Mouse (Mus musculus) midbrain, embryonic 12.5 days (tissue): ENCODE data around the gene Ell. TPM values are rescaled to one million over a fixed set of nuclear protein-coding genes. Genes with fewer than 3 reads are reported as not detected.

Experiments used
- ATAC-seq: fragments of 200-750 bp; cut with Nextera tagmentation; 2 replicates; pipeline ENCODE4 v1.8.0; 2017; ENCODE audit warnings: low read depth, moderate TSS enrichment, moderate library complexity; ENCODE audit not compliant: low FRiP score
- H3K27ac ChIP-seq: fragments of 300-500 bp; sonication (generic); replicated peaks from 2 replicates; pipeline ENCODE4 v1.5.1; 2016; ENCODE audit warnings: mild to moderate bottlenecking
- H3K27me3 ChIP-seq: fragments of 300-500 bp; sonication (generic); 2 replicates; pipeline ENCODE4 v1.6.1; 2016; ENCODE audit warnings: mild to moderate bottlenecking
- H3K36me3 ChIP-seq: fragments of 300-500 bp; sonication (generic); 2 replicates; pipeline ENCODE4 v1.6.1; 2016
- H3K4me1 ChIP-seq: fragments of 300-500 bp; sonication (generic); 2 replicates; pipeline ENCODE4 v1.6.1; 2016
- H3K4me2 ChIP-seq: fragments of 300-500 bp; sonication (generic); replicated peaks from 2 replicates; pipeline ENCODE4 v1.6.1; 2016; ENCODE audit warnings: mild to moderate bottlenecking, moderate library complexity
- H3K4me3 ChIP-seq: fragments of 300-500 bp; sonication (generic); 2 replicates; pipeline ENCODE4 v1.5.1; 2016; ENCODE audit warnings: mild to moderate bottlenecking
- H3K9ac ChIP-seq: fragments of 300-500 bp; sonication (generic); replicated peaks from 2 replicates; pipeline ENCODE4 v1.6.1; 2016; ENCODE audit warnings: mild to moderate bottlenecking, moderate library complexity
- H3K9me3 ChIP-seq: fragments of 300-500 bp; sonication (generic); 2 replicates; pipeline ENCODE4 v1.6.1; 2016; ENCODE audit warnings: mild to moderate bottlenecking
- WGBS: fragments of 180-500 bp; shearing (Covaris S2); methylation state at CpG from one replicate; pipeline ENCODE4 v1.1.7; 2016; 5-methylcytosine and 5-hydroxymethylcytosine counted together
- polyA plus RNA-seq: library from polyadenylated mRNA; unstranded; fragments of >200 nt; fragmentation: Nextera tagmentation; extraction: Ambion mirVana; gene quantifications from 2 replicates; pipeline ENCODE4 v1.2.1, GENCODE M21; 2016

Gene Ell
- polyA plus RNA-seq, 1 experiment from 2014 or later: 18.7 TPM

DNA sequence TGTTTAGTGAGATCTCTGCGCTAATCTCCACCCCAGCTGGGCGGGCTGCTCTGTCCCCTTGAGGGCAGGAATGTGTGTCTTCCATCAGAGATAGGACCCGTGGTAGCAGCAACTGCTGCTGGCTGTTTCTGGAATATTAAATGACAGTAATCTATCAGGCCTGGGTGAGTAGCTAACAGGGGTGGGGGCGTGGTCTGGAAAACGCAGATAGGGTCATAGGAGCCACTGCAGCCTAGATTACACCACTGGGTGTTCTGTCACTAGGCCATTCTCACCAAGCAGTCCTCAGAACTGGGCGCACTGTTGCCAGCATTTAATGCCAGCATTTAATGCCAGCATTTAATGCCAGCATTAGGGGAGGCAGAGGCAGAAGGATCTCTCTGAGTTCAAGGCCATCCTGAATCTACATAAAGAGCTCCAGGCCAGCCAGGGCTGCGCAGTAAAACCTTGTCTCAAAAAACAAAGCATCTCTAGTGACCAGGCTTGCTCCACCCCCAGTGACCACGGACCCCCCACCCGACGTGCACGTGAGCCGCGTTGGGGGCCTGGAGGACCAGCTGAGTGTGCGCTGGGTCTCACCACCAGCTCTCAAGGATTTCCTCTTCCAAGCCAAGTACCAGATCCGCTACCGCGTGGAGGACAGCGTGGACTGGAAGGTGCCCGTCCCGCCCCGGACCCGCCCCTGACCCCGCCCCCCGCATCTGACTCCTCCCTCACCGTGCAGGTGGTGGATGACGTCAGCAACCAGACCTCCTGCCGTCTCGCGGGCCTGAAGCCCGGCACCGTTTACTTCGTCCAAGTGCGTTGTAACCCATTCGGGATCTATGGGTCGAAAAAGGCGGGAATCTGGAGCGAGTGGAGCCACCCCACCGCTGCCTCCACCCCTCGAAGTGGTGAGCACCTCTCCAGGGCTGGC is 38.6 kb upstream of the Ell start:
- H3K36me3 ChIP-seq: peaks cover 6% of the 10 kb centered on the region; the same call in 1 of the 2 replicates
- no peak for ATAC-seq
- H3K27ac ChIP-seq: no peak overlapping the region
- peaks cover 35% of the 10 kb centered on the region for H3K4me1 ChIP-seq
- peak overlapping the region; percentile 21; the same call in 1 of the 2 replicates for H3K4me2 ChIP-seq
- no peaks in the 10 kb centered on the region for H3K9me3 ChIP-seq
- H3K4me3 ChIP-seq: peak overlapping the region; percentile 12
- 9% methylated on average over 39 of the region's 39 CpGs for WGBS
- no peak overlapping the region for H3K9ac ChIP-seq
- H3K27me3 ChIP-seq: peaks cover 91% of the 10 kb centered on the region

DNA sequence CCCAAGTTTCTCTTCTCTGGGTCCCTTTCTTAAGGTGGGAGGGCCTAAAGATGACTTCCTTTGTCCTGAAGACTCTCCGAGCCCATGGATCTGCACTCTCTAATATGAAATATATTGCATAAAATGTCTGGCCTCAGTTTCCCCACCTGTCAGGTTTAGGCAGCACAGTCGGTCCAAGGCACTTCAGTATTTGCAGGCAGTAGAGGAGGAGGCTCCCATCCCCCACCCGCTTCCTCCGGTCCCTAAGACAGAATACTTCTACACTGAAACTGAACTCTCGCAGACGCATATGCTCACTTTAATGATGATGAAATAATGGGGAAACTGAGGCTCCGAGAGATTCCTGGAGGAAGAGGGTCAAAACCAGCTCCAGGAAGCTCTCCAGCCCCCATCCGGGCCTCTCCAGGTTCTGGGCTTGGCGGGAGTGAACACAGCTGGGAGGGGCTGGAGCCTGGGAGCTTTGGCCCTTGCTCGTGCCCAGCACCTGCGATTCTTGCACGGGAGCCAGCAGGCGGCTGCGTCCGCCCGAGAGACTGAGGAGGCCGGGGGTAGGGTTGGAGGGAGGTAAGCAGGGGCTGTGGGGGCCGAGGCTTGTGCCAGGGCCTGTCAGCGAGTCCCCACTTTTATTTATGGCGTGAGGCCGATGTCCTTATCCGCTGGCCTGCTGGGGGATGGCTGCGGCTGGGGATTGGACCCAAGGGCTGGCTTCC is 37.3 kb upstream of the Ell start:
- no peak overlapping the region for H3K4me2 ChIP-seq
- peaks cover 7% of the 10 kb centered on the region for H3K36me3 ChIP-seq
- no peak overlapping the region; the same call in 1 of the 2 replicates for H3K9ac ChIP-seq
- H3K9me3 ChIP-seq: no peaks in the 10 kb centered on the region
- 10% methylated on average over 23 of the region's 23 CpGs for WGBS
- H3K4me3 ChIP-seq: no peak overlapping the region
- peaks cover 78% of the 10 kb centered on the region for H3K27me3 ChIP-seq
- H3K4me1 ChIP-seq: peaks cover 41% of the 10 kb centered on the region
- H3K27ac ChIP-seq: no peak overlapping the region
- ATAC-seq: no peak

GRCm38 (mm10) chr8:70502540-70502939 is 36.7 kb upstream of the Ell start:
- H3K36me3 ChIP-seq: peaks cover 13% of the 10 kb centered on the region
- no peak for ATAC-seq
- no peak overlapping the region for H3K9ac ChIP-seq
- 33% methylated on average over 12 of the region's 12 CpGs for WGBS
- H3K27me3 ChIP-seq: peaks cover 72% of the 10 kb centered on the region
- H3K9me3 ChIP-seq: no peaks in the 10 kb centered on the region
- peaks cover 43% of the 10 kb centered on the region for H3K4me1 ChIP-seq
- H3K4me3 ChIP-seq: no peak overlapping the region
- no peak overlapping the region for H3K4me2 ChIP-seq
- no peak overlapping the region for H3K27ac ChIP-seq

DNA sequence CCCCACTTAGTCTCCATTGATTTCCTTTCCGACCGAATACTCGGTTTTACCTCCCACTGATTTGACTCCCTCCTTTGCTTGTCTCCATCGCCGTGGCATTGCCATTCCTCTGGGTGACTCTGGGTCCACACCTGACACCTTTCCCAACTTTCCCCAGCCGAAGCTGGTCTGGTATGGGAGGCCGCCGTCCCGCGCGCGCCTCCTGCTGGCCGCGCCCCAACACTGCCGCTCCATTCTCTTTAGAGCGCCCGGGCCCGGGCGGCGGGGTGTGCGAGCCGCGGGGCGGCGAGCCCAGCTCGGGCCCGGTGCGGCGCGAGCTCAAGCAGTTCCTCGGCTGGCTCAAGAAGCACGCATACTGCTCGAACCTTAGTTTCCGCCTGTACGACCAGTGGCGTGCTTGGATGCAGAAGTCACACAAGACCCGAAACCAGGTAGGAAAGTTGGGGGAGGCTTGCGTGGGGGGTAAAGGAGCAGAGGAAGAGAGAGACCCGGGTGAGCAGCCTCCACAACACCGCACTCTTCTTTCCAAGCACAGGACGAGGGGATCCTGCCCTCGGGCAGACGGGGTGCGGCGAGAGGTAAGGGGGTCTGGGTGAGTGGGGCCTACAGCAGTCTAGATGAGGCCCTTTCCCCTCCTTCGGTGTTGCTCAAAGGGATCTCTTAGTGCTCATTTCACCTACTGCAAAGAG is 36.1 kb upstream of the Ell start:
- Histone ChIP-seq H3K36me3 (peaks cover 19% of the 10 kb centered on the region), H3K4me2 (no peak overlapping the region), H3K9ac (no peak overlapping the region), H3K27me3 (peaks cover 66% of the 10 kb centered on the region), H3K27ac (no peak overlapping the region), H3K4me1 (peaks cover 43% of the 10 kb centered on the region), H3K9me3 (no peaks in the 10 kb centered on the region), H3K4me3 (no peak overlapping the region)
- ATAC-seq: no peak
- WGBS: 10% methylated on average over 46 of the region's 46 CpGs

DNA sequence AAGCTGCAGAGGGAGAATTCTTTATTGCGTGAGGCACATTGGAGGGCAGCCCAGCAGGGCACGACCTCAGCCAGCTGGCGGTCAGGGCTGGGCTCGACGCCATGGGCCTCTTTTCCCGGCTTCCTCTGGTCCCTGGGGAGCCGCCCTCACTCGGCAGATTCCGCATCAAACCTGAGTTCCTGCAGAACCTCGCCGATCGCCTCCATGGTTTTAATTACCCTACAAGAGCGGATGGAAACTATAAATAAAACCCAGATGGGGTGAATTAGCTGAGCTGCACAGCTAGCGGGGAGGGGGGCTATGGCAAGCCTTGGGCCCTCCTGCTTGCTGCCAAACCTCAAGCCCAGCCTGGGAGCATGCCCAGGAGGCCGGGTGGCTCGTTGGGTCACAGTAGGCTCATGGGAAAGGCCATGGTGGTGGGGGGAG is 35.0 kb upstream of the Ell start:
- Histone ChIP-seq H3K27me3 (peaks cover 55% of the 10 kb centered on the region), H3K9ac (no peak overlapping the region)

GRCm38 (mm10) chr8:70504851-70505250 is 34.4 kb upstream of the Ell start:
- ATAC-seq: no peak
- Histone ChIP-seq H3K36me3 (peaks cover 28% of the 10 kb centered on the region), H3K27me3 (peaks cover 49% of the 10 kb centered on the region), H3K4me1 (peaks cover 57% of the 10 kb centered on the region), H3K9ac (no peak overlapping the region), H3K9me3 (no peaks in the 10 kb centered on the region), H3K4me2 (no peak overlapping the region), H3K4me3 (no peak overlapping the region), H3K27ac (no peak overlapping the region)
- WGBS: 79% methylated on average over 3 of the region's 3 CpGs

More for the DNA sequence above, 35.0 kb upstream of the Ell start:
- no peak overlapping the region for H3K4me3 ChIP-seq
- H3K36me3 ChIP-seq: peaks cover 28% of the 10 kb centered on the region
- H3K4me1 ChIP-seq: peaks cover 53% of the 10 kb centered on the region
- no peak for ATAC-seq
- H3K27ac ChIP-seq: no peak overlapping the region
- no peak overlapping the region for H3K4me2 ChIP-seq
- H3K9me3 ChIP-seq: no peaks in the 10 kb centered on the region
- WGBS: 64% methylated on average over 16 of the region's 16 CpGs

DNA sequence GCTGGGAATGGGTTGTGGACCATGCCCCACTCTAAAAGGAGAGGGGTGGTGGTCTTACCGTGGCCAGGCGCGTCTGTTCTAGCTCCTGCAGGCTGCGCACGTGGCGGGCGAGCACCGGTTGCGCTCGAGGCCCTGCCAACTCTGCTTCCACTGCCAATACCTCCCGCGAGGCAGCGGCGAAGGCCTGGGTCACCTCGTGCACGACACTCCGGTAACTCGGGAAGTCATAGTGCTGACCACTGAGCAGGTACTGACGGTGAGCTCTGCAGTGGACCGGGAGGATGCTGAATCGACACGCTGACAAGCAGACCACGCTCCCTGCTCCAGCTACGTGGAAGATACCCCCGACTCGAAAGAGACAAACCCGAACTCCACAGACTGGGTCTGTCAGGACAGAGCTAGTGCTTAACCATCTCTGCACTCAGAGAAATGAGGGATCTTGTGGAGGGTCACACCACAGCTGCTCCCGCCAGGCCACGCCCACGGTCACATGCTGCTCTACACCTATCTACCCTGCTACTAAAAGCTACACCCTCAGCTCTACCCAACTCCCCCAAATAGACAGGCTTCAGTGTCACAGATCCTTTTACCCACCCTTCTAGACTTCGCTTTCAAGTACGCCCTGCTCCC is 33.4 kb upstream of the Ell start:
- ATAC-seq: no peak; the same call in none of the 2 replicates
- Histone ChIP-seq H3K27me3 (peaks cover 40% of the 10 kb centered on the region), H3K9ac (peak overlapping the region; percentile 87), H3K4me2 (peak overlapping the region; percentile 88), H3K4me1 (peaks cover 54% of the 10 kb centered on the region), H3K36me3 (peaks cover 28% of the 10 kb centered on the region), H3K9me3 (no peaks in the 10 kb centered on the region), H3K27ac (peak overlapping the region; percentile 93), H3K4me3 (peak overlapping the region; percentile 77)
- WGBS: 34% methylated on average over 32 of the region's 32 CpGs

- H3K4me3 ChIP-seq: peak within 1 kb of the TSS; percentile 77
- ATAC-seq: peak; percentile 88
- peaks cover 28% of the 10 kb centered on the region for H3K36me3 ChIP-seq
- peak within 1 kb of the TSS; percentile 88 for H3K4me2 ChIP-seq
- H3K9ac ChIP-seq: peak within 1 kb of the TSS; percentile 87
- H3K27ac ChIP-seq: peak within 1 kb of the TSS; percentile 93
- peaks cover 51% of the 10 kb centered on the region for H3K4me1 ChIP-seq
- WGBS: 4% methylated on average over 40 of the region's 40 CpGs
- peaks cover 33% of the 10 kb centered on the region for H3K27me3 ChIP-seq
- H3K9me3 ChIP-seq: no peaks in the 10 kb centered on the region
Observed at GRCm38 (mm10) chr8:70506328-70507026, 32.8 kb upstream of the Ell start, which contains the start of gene Rex1bd. TSS of gene Rex1bd (minus strand) at chr8:70506752.

- H3K4me1 ChIP-seq: peaks cover 52% of the 10 kb centered on the region
- H3K9me3 ChIP-seq: no peaks in the 10 kb centered on the region
- H3K27ac ChIP-seq: peak overlapping the region; percentile 56; the same call in 1 of the 2 replicates
- peak overlapping the region; percentile 77; the same call in 1 of the 2 replicates for H3K4me3 ChIP-seq
- H3K36me3 ChIP-seq: peaks cover 31% of the 10 kb centered on the region
- ATAC-seq: no peak
- peaks cover 28% of the 10 kb centered on the region for H3K27me3 ChIP-seq
- H3K9ac ChIP-seq: no peak overlapping the region
- WGBS: 62% methylated on average over 5 of the region's 5 CpGs
- H3K4me2 ChIP-seq: 0 out of 2 replicates have a peak overlapping the region, but pooled peaks have one; percentile 21
Observed at GRCm38 (mm10) chr8:70507027-70507393, 32.2 kb upstream of the Ell start.

GRCm38 (mm10) chr8:70509281-70509952 is 29.8 kb upstream of the Ell start:
- Histone ChIP-seq H3K4me2 (peak overlapping the region; percentile 99), H3K4me3 (peak overlapping the region; percentile 97), H3K4me1 (peaks cover 38% of the 10 kb centered on the region), H3K9me3 (no peaks in the 10 kb centered on the region), H3K27ac (peak overlapping the region; percentile 95; the same call in 1 of the 2 replicates), H3K9ac (peak overlapping the region; percentile 98), H3K27me3 (peaks cover 3% of the 10 kb centered on the region), H3K36me3 (peaks cover 45% of the 10 kb centered on the region)
- ATAC-seq: no peak
- WGBS: 19% methylated on average over 25 of the region's 25 CpGs
